Mouse (Mus musculus) urinary bladder, postnatal 25 days (tissue): ENCODE measurements around the gene A730049H05Rik.

Experiments used
- DNase-seq: peaks from one replicate; pipeline ENCODE4 v3.0.0; 2022; ENCODE audit warnings: low spot score

The A730049H05Rik gene

DNA sequence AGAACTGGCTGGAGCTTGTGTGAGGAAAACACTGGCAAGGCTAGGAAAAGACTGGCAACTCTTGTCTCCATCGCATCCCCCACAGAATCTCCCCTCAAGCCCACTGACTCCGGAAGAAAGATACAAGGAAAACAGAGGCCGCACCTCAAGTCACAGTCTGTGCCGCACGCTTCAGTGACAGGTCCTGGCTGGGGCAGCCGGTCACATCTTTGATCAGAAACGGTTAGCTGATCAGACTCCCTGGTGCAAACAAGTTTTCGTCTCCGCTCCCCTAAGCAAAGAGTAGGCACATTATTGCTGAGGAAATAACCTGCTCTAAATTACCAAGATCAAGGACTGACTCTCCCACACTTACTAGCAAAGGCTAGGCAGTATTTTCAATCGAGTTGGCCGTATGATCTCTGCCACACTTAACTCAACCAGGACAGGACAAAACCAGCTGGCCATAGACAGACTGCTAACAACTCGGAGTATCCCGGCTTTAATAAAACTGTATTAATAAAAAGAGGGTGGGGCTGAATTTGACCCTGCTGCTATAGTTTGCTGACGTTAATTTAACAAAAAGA, 63.5 kb downstream of the A730049H05Rik start:
- no peak for DNase-seq

DNA sequence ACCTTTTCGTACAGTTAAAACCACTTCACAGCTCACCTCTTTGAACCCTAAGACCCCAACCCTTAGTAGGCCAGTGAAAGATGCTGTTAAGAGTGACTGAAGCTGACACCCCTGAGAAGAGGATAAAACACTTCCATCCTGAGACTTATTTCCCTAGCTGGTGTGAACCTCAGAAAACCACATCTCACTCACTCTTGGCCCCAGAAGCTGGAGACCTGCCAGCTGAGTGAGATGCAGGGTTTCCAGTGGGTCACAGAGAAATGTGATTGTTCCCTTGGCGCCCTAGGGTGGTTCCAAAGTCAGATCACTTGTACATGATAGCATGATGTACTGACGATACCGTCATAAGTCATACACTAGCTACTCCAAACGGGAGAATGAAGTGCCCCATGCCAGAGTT, 66.2 kb downstream of the A730049H05Rik start:
- DNase-seq: no peak

DNA sequence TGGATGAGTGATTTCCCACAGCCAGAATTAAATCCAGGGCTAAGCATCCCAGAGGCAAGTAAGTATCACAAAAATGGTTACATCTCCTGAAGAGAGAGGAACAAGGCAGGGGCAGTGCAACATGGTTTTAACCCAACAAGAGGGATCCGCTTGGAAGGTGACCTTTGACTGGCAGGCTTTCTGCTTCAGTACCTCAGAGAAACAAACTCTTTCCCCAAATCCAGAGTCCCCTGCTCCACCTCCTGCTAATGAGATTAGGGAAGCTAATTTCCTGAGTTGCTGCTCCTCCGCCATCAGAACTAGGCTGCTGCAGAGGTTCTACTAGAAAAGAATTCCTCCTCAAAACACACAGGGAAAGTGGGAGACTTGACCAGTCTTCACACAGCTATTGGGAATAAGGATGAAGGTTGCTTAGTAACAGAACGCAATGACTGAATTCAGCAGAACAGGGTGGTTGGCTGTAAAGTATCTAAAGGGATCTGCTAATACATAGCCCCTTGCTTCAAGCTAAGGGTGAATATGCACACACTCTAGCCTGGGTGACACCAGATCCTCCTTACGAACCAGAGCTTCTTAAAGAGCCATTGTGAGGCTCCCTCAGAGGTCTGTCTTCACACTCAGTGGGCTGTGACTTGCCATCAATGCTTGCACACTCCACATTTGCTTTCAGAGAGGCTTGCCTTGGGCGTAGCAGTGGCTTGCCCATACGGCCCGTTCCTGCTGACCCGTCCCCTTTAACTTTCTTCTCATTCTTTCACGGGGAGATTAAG, 67.0 kb downstream of the A730049H05Rik start:
- DNase-seq: no peak

DNA sequence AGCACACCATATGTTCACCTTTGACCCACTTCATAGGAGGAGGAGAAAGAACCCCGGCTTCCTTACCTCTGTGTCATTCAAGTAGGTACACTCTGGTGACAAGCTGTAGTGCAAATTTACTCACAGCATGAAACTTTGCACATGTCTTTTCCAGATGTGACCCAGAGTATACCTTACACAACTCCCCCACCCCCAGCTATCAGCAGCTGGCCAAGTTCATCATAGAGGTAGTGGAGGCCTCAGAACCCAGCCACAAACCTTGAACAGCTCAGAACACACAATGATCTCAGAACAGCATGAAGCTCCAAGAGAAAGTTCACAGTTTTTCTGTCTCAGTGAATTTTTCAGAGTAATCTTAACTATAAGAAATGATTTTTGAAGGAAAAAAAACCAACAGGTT, 75.3 kb downstream of the A730049H05Rik start:
- no peak for DNase-seq
